Mouse (Mus musculus): ENCODE data around the gene Rundc3a.

The Rundc3a gene

DNA sequence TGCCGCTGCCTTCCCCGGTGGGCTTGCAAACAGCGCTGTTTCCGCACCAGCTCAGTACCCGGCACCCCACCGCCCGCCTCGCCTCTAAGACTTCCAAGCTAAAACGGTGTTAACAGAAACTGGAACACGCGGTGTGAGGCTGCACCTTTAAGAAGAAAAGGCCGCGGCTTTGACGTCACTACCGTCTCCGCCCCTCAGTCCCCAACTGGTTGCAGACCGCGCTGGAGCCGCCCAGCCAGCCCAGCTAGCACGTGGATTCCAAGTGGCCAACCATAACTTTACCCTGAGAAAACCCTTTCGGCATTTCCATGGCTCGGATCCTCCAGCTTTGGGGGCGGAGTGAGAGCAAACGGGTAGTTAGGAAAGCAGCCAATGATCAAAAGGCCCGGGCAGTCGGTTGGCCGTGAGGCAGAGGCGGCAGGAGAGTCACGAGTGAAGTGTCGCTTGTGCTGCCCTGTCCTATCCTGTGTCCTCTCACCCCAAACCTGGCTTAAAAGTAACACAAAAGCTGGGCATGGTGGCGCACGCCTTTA, 15.2 kb downstream of the Rundc3a start:
- in situ Hi-C loops (cut with MboI, MseI): loop anchor here (10.0 to 25.0 kb wide), 2 partner anchors 114 to 946 kb away; partner anchors contain the start of genes Atxn7l3, Rnd2 and Vat1

DNA sequence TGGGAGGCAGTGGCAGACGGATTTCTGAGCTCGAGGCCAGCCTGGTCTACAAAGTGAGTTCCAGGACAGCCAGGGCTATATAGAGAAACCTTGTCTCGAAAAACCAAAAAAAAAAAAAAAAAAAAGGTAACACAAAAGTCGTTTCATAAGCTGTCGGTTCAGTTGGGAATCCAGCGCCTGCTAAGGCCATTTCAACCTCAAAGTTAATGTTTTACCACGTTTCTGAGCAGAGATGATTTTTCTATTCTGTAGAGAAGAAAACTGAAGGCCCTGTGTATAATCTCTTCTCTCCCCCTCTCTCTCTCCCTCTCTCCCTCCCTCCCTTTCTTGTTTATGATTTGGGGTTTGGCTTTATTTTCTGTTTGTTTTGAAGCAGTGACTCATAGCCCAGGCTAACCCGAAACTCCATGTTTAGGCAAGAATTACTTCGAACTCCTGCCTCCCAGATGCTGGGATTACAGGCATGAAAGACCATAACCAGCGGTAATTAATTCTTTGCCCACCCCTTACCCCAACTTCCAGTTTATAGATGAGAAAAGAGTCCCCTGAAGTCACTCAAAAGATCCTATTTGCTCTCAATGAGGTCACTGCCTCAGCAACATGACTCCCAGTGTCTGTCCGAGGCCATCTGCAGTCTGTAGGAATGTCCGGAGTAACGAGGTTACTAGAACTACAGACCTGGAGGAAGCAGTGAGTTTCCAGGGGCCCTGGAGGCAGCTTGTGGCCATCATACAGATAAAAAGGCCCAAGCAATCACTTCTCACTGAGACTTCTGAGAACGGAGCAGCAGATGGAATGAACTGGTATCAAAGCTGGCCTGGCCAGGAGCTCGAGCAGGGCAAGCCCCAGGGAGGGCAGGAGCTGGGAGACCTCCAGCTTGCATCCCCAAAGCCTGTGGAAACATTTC, 15.9 kb downstream of the Rundc3a start:
- in situ Hi-C loops (cut with MboI, MseI): loop anchor here (10.0 to 25.0 kb wide), 2 partner anchors 114 to 947 kb away; partner anchors contain the start of genes Atxn7l3, Rnd2 and Vat1

DNA sequence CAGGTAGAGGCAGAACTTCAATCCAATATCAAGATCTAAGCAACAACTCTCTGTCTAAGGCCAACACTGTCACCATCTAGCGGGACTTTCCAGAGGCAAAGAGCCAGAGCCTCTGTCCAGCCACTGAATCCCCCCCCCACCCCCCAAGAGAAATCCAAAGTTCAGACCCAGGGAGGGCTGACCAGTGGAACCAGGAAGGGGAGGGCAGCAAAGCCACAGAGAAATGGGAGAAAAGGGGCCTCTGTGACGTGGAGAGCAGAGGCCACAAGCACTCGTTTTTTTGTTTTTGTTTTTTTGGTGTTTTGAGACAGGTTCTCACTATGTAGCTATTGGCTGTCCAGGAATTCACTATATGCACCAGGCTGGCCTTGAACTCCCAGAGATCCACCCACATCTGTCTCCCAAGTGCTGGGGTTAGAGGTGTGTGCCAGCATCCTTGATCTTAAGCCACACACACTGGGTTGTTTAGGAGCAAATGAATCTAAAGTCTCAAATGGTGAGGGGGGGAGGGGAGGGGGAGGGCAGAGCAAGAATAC, 16.7 kb downstream of the Rundc3a start:
- in situ Hi-C loops (cut with MboI, MseI): loop anchor here (10.0 to 25.0 kb wide), 2 partner anchors 115 to 948 kb away; partner anchors contain the start of genes Atxn7l3, Rnd2 and Vat1

DNA sequence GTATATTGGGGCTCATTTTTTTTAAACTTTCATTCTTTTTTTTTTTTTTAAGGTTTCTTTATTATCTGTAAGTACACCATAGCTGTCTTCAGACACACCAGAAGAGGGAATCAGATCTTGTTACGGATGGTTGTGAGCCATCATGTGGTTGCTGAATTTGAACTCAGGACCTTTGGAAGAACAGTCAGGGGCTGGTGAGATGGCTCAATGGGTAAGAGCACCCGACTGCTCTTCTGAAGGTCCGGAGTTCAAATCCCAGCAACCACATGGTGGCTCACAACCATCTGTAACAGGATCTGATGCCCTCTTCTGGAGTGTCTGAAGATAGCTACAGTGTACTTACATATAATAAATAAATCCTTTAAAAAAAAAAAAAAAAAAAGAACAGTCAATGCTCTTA, 17.1 kb downstream of the Rundc3a start:
- in situ Hi-C loops (cut with MboI, MseI): loop anchor here (25.0 kb wide), 1 partner anchor 948 kb away; the partner anchor contains the start of genes Rnd2 and Vat1

DNA sequence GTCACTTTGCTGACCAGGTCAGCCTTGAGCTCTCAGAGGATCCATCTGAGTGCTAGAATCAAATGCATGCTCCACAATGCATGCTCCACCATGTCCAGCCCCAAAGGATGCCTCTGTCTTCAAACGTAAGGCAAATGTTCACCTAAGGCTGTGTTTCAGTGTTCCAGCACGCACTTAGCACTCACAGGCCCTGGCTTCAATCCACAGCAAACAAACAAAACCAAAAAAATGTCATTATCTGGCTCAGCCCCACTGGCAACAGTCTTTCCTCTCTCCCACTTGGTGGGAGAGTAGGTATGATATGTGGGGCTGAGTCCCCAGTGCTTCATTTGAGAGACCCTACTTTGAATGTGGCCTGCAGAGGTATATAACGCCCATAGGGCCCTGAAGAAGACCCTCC, 17.9 kb downstream of the Rundc3a start:
- in situ Hi-C loops (cut with MboI, MseI): loop anchor here (25.0 kb wide), 1 partner anchor 949 kb away; the partner anchor contains the start of genes Rnd2 and Vat1

DNA sequence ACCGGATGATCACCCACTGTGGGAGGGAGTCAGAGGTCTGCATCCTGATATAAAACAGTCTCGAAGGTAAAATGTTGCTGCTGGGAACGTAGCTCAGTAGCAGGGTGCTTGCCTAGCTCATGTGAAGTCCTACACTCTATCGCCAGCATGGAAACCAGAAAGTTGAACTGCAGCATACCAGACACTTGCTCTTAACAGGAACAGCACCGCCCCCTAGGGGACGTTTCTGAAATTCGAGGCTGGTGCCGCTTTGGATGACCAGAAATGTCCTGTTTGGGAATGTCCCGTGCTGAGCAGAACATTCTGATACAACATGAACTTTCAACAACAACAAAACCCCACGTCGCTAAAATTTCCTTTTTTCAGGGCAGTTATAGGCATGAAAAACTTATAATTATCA, 18.5 kb downstream of the Rundc3a start:
- in situ Hi-C loops (cut with MboI, MseI): loop anchor here (25.0 kb wide), 1 partner anchor 949 kb away; the partner anchor contains the start of genes Rnd2 and Vat1

DNA sequence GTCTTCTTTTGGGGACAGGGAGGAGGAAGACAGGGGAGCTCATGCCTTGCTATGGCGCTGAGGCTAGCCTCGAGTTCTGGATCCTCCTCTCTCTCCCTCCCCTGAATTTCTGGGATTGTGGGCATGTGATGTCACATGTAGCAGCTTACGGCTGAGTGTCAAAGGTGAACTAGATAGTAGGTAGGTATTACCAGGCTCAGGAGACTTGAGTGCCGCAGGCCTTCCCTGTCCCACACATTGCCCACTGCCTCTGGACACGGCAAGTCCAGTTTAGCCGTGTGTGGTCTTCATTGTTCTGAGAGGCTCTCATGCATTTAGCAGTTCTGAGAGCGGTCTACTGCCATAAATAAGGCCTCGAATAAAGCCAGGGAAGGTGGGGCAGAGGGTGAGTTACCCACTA, 19.9 kb downstream of the Rundc3a start:
- in situ Hi-C loops (cut with MboI, MseI): loop anchor here (25.0 kb wide), 1 partner anchor 951 kb away; the partner anchor contains the start of genes Rnd2 and Vat1

DNA sequence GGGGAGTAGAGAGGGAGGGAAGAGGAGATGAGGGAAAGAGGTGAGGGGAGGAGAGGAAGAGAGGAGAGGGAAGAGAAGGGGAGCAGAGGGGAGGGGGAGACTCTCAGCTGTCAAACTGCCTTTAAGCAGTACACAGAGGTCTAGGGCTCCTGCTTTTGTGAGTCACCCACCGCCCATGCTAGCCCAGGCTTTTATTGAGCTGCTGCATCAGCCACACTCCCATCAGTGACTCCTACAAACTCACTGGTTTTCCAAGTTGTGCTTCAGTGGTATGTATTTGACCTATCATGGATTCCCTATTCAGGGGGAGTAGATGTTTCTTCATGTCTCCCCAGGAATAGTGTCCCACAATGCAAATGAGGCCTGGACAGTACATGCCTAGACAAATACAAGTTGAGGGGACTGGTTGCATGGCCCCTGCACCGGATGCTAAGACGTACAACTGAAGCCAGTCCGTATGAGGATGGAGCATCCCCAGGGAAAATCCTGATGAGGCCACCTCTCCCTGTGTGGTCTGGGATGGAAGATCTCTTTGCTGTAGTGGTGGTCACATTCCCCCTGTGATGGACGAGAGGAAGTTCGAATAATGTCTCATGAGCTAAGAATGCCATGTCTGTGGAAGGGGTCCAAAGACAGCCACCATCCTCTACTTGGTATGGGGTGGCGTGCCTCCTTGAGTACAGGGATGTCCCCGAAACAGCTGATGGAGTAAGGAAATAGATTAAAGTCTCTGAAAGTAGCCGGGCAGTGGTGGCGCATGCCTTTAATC, 22.0 kb downstream of the Rundc3a start:
- in situ Hi-C loops (cut with MboI, MseI): loop anchor here (25.0 kb wide), 1 partner anchor 953 kb away; the partner anchor contains the start of genes Rnd2 and Vat1

DNA sequence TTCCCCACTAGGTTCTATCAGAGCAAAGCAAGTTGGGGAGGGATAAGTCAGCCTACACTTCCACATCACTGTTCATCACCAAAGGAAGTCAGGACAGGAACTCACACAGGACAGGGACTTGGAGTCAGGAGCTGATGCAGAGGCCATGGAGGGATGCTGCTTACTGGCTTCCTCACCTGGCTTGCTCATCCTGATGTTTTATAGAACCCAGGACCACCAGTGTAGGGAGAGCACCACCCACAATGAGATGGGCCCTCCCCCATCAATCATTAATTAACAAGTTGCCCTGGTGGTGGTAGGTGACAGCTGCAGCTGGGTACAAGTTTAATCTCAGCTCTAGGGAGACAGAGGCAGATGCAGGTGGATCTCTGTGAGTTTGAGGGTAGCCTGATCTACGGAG, 24.0 kb downstream of the Rundc3a start:
- in situ Hi-C loops (cut with MboI, MseI): loop anchor here (25.0 kb wide), 1 partner anchor 955 kb away; the partner anchor contains the start of genes Rnd2 and Vat1

DNA sequence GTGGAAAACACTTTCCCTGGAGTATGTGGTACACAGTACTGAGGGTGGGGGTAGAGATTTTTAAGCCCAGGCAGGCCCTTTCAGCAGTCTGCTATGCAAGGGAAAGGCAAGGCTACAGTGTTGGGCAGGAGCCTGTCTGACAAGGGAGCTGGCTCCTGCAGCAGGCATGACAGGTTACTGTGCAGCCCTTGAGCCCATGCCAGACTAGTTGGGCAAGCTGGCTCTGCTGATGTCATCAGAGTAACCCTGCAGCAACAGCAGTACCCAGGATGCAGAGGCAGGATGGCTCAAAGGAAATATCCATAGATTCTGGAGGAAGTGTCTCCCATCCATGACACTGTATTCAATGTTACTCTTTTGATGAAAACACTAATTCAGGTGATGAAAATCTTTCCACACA, 25.7 kb downstream of the Rundc3a start:
- in situ Hi-C loops (cut with MboI, MseI): loop anchor here (25.0 kb wide), 1 partner anchor 957 kb away; the partner anchor contains the start of genes Rnd2 and Vat1

DNA sequence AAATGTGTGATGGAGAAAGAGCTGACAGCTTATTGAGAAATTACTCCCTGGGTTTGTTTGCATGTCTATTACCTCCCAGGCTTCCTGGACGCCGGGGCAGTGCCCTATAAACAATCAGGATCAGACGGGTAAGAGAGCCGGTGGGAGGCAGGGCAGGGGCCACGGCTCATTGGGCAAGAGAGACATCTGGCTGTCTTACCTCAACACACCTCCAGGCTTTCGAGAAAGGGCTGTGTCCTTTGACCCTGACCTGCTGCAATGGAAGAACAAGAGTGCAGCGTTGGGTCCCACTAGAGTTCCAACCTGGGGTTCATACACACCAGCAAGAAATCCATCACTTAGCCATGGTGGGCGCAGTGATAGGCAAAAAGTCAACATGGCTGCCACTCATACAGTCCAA, 28.4 kb downstream of the Rundc3a start:
- in situ Hi-C loops (cut with MboI, MseI): loop anchor here (25.0 kb wide), 1 partner anchor 959 kb away; the partner anchor contains the start of genes Rnd2 and Vat1

DNA sequence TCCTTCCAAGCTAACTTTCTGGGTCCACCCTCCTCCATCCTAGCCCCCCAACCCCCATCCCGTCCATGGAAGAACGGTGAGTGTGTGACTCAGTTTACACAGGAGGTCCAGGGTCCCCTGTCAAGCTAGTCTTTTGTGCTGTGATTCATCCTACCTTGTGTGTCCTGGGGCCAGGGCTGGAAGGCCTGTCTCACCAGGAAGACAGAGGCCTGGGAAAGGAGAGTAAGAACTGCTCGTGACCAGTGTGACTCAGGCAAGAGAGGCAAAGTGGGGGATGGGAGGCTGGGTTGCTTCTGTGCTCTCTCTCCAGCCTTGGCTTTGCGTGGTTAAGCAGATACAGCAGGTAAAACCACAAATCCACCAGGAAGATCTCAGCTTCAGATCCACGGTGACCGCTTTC, 31.5 kb downstream of the Rundc3a start:
- in situ Hi-C loops (cut with MboI, MseI): loop anchor here (25.0 kb wide), 1 partner anchor 962 kb away; the partner anchor contains the start of genes Rnd2 and Vat1

DNA sequence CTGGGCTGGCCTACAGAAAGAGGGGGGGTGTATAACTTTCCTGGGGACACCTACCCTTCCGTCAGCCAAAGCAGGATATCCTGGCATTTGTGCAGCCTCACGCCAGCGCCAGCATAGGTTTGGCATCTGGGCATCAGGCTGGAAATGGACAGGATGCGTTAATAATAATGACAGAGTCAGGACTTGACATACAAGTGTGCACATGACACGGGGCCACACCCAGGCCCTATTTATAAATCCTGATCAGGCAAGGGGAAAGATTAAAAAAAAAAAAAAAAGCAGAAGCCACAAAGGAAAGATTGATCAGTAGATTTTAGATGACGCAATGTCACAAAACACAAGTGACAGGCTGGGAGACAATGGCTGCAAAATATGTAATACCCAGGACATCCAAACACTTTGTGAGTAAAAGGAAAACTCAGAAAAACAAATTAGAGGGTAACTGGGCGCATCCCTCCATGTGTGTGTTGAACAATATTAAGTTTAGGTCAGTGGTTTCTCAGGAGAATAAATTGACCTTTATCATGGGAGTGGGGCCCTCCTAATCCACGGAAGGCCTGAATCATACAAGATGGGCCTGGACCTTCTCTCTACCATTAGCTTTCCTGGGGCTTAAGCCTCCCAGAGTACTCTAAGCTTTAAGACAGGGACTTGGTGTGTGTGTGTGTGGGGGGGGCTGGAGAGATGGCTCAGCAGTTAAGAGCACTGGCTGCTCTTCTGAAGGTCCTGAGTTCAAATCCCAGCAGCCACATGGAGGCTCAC, 32.5 kb downstream of the Rundc3a start:
- in situ Hi-C loops (cut with MboI, MseI): no loop called here

DNA sequence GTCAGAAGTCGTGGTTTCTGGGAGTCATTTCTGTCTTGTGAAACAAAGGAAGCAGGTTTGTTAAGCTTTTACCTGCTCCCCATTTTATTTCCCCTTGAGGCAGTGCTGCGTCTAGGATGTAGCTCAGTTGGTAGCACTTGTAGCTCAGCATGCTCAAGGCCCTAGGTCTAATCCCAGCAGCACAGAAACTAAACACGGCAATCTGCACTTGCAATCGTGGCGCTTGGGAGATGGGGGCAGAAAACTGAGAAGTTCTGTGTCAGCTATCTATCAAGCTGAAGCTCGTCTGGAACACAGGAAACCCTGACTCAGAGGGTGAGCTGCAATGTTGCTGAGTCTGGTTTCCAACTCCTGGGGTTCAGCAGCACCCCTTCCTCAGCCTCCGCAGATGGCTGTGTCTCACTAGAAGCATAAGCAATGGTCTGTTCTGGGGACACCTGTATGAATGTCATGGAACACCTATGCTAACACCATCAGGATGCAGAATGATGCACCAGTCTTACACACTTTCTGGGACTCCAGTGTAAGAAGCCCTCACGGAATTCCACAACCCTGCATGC, 35.9 kb downstream of the Rundc3a start:
- in situ Hi-C loops (cut with MboI, MseI): no loop called here

DNA sequence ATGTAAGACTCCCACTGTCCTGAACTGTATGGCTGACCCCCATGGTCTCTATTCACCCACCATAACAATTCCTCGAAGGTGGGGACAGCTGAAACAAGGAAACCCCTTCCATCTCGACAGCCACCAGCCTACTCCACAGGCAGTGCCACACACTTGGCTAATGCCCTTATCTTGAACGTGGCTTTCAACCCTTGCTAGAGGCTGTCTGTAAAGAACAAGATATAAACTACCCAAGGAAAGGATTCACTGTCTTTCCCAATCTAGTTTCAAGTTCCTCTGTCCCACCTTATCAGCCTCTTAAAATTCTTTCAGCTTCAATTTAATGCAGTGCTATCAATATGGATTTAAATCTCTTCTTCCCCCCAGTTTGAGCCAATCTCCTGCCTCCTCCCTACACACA, 36.3 kb downstream of the Rundc3a start:
- in situ Hi-C loops (cut with MboI, MseI): no loop called here

DNA sequence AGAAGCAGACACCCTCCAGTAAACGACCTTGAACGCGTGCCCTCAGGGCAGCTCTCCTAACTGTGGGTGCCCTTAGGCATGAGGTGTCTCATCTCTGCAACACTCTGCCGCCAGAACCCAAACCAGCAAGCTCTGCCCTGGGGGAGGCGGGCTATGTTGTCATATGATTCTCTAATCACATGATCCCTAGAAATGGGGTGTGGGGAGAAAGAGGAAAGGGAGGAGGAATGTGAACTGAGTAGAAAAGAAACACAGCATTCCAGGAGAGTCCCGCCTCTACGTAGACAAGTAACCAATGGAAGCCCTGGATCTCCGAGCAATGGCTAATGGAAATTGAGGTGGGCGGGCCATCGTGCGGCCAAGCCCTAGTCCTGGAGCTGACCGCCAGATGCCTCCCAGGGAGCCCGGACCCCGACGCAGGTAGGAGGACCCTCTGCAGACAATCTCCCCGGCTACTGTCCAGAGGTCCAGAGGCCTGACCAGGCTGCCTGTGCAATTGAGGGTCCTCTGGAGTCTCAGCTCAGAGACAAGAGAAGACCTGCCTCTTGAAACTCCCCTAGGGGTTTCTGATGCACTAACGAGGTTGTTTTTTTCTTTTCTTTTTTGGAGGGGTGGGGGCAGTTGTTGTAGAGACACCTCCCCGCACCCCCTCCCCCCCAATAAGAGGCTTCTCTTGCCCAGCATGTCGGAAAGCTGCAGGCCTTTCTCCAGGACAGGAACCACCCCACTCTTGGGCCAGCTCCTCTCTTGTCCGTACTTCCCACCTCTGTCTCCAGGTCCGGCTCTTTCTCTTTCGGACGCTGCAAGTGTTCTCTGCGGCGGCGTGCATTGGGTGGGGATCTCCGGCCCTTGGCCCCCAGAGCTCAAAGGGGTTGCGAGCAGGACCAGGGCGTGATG, 37.2 kb downstream of the Rundc3a start, which contains the start of gene Grn:
Gene Grn, plus strand, starts transcription at position 195 of the 897 bp plus-strand sequence.
- in situ Hi-C loops (cut with MboI, MseI): loop anchor here (5.0 kb wide), 1 partner anchor 118 kb away; no protein-coding TSS in a partner anchor

DNA sequence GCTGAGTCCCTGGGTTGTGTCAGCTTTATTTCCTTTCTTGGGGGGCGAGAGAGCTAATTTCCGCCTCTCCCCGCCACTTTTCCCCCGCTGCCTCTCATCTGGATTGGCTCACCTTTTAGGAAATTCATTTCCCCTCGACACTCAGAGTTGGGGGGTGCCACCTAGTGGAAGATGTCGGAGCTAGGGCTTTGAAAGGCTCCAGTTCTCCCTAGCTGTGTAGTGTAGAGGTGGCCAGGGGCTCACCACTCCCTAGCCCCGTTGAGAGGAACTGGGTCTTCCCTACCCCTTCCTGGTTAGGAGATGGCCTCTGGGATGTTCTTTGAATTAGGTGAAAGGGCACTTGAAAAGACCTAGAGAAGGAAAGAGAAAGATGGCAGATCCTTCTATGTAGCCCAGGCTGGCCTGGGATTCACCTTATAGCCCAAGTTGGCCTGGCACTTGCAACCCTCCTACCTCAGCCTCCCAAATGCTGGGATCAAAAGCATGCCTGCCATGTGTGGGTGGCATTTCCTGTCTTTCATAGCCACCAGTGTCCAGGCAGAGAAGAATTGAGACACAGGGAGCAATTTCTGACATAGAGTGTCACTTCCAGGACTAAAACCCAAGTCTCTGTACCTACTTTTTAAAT, 37.9 kb downstream of the Rundc3a start:
- in situ Hi-C loops (cut with MboI, MseI): loop anchor here (5.0 kb wide), 1 partner anchor 119 kb away; no protein-coding TSS in a partner anchor

DNA sequence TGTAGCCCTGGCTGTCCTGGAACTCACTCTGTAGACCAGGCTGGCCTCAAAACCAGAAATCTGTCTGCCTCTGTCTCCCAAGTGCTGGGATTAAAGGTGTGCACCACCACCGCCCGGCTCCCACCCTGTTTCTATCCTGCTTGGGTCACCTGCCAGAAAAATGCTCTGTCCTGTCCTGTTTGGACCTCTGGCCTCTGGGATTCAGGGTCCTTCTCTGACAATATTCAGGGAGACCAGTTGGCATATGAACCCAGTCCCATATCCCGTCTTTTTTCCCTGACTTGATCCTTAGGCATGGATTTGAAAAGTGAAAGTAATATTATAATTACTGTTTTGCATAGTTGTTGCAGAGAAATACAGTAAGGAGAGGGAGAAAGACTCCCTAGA, 38.5 kb downstream of the Rundc3a start:
- in situ Hi-C loops (cut with MboI, MseI): loop anchor here (5.0 kb wide), 1 partner anchor 119 kb away; no protein-coding TSS in a partner anchor

All from regulatory T cell (primary cell).